Mouse (Mus musculus) Patski (cell line): ENCODE results near the gene Dnajc22. TPM values are rescaled to one million over a fixed set of nuclear protein-coding genes. Genes with fewer than 3 reads are reported as not detected.
A peak's percentile ranks its signal among the peaks of the same experiment; 100 is the strongest.

ENCODE experiments used
- ATAC-seq: fragments of 100-300 bp; one replicate; pipeline ENCODE4 v1.8.0; 2021
- CTCF ChIA-PET: fragments of 350-600 bp; sonication (Branson Sonifier 250); formaldehyde crosslinking; loops from one replicate; lab custom pipeline; 2022; ENCODE audit warnings: inconsistent platforms; lab: Charles Lee
- POLR2A ChIA-PET: fragments of 350-600 bp; sonication (Branson Sonifier 250); formaldehyde crosslinking; loops from one replicate; lab custom pipeline; 2022; ENCODE audit warnings: antibody characterized with exemption, inconsistent platforms; lab: Charles Lee
- DNase-seq: peaks from one replicate; pipeline ENCODE4 v3.0.0-alpha.2; 2011; ENCODE audit warnings: low read depth, low spot score
- H3K27me3 ChIP-seq: fragments of 371-371 bp; one replicate; pipeline ENCODE4 v1.5.1; 2021
- CTCF ChIP-seq: fragments of 100-300 bp; IDR thresholded peaks from one replicate; pipeline ENCODE4 v1.5.1; 2021
- in situ Hi-C: fragments of 300-500 bp; cut with MboI; formaldehyde crosslinking; loops from 3 replicates; pipeline ENCODE4 v1.11.1; 2018; ENCODE audit warnings: low pct_unique_long_range_greater_than_20kb, mixed read lengths
- polyA plus RNA-seq: library from polyadenylated mRNA; unstranded; gene quantifications from one replicate; pipeline ENCODE4 v1.2.3, GENCODE M21; 2021

Dnajc22 gene
- polyA plus RNA-seq, 1 experiment from 2014 or later = 1.9 TPM

- in situ Hi-C loops = no loop called here
Observed at GRCm38 (mm10) chr15:99127851-99128522, 35.0 kb downstream of the Dnajc22 start.

DNA sequence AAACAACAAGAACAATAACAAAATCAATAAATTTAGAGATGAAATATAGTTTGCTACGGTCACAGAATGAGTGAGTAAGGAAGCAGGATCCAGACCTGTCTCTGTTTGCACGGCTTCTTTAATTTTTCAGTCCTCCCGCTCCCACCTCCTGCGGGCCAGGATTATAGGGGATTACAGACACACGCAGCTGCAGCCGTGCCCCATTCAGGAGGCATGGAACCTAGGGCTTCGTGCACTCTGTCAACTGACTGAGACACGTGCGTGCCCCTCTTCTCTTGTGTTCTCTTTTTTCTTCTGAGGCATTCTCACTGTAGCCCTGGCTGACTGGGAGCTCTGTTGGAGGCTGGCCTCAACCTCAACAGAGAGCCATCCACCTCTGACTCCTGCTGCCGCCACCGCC is 36.5 kb downstream of the Dnajc22 start:
- no peak for DNase-seq
- no peak for ATAC-seq
- ChIA-PET POLR2A (no interaction called here), CTCF (no interaction called here)
- no peaks in the 10 kb centered on the region for H3K27me3 ChIP-seq
- in situ Hi-C loops = no loop called here
- no peak for TF ChIP-seq CTCF

More at GRCm38 (mm10) chr15:99127851-99128522, 35.0 kb downstream of the Dnajc22 start:
- DNase-seq (no peak), ATAC-seq (no peak)
- ChIA-PET POLR2A (interaction anchor here (0.6 kb wide), 1 partner anchor 96 kb away, joined by 4 read pairs; no protein-coding TSS in a partner anchor), CTCF (no interaction called here)
- no peaks in the 10 kb centered on the region for H3K27me3 ChIP-seq
- no peak for TF ChIP-seq CTCF

DNA sequence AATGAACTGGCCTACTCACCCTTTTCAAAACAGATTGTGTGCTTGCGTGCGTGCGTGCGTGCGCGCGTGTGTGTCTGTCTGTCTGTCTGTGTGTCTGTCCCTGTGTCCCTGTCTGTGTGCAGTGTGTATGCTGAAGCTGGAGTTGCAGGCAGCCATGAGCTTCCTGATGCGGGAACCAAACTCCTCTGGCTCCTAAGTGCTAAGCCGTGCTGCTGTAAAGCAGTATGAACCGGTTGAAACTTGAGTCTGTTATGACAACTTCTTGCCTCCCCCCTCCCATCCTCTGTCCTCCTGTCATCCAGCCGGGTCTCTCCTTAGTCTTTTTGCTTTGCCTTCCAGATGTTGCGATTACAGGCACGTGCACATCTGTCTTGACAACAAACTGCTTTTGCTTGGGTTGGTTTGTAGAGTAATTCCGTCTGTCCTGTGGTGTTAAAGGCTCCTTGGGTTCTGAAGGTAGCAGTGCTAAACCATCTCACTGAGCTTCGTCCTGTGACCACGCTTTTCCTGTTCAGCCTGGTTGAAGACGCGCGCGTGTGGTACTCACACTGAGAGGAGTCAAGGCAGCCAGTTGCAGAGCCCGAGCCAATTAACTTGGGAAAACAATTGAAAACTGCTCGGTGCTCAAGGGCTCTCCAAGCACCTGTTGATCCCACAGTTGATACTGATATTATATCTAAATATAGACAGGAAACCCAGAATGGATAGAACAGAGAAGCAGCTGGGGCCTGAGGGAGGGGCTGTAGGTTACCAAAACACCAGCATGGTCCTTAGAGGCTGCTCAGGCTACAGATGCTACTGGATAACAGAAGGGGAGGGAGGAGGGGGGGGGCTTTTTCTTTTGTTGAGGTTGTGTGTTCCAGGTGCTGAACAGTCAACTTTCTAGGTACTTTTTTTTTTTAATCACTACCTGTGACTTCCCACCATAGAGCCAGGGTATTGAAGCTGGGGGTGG is 37.3 kb downstream of the Dnajc22 start:
- no peak for ATAC-seq
- no peak for TF ChIP-seq CTCF
- no peaks in the 10 kb centered on the region for H3K27me3 ChIP-seq
- CTCF ChIA-PET = interaction anchor here (1.1 kb wide), 1 partner anchor 9 kb away, joined by 3 read pairs; no protein-coding TSS in a partner anchor
- no peak for DNase-seq
- POLR2A ChIA-PET = no interaction called here
- in situ Hi-C loops = no loop called here

GRCm38 (mm10) chr15:99138389-99138788 is 45.4 kb downstream of the Dnajc22 start:
- no peaks in the 10 kb centered on the region for H3K27me3 ChIP-seq
- no peak for TF ChIP-seq CTCF
- in situ Hi-C loops = no loop called here
- no peak for DNase-seq
- CTCF ChIA-PET = interaction anchor here (1.1 kb wide), 2 partner anchors 29 to 114 kb away, joined by 3 read pairs; no protein-coding TSS in a partner anchor
- POLR2A ChIA-PET = no interaction called here
- ATAC-seq = no peak

- in situ Hi-C loops = no loop called here
- ATAC-seq = no peak
- DNase-seq = no peak
- ChIA-PET POLR2A (no interaction called here), CTCF (interaction anchor here (0.9 to 1.4 kb wide), 4 partner anchors 9 to 52 kb away, joined by 3 to 5 read pairs (median 3); partner anchors contain the start of gene C1ql4)
- no peaks in the 10 kb centered on the region for H3K27me3 ChIP-seq
- TF ChIP-seq CTCF = peak; percentile 79
Observed at GRCm38 (mm10) chr15:99139669-99140068, 46.7 kb downstream of the Dnajc22 start.

DNA sequence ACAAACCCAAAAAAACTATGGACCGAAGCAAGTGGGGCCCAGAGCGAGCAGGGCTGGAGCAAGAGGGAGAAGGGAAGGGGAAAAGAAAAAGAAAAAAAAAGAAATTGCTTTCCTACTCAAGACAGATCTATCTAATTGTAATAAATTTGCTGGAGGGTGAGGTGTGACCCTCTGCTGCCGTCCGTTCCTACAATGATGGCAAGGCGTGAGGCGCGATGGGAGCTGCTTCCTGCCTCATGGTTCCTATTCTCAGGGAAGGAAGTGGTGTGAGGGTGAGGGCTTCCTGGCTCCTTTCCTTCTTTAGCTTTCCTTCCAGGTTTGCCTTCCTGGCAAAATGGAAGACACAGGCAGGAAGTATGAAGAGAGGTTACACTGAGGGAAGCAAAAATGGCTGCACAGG is 57.5 kb downstream of the Dnajc22 start:
- DNase-seq (no peak), ATAC-seq (no peak)
- ChIA-PET POLR2A (interaction anchor here (0.6 kb wide), 1 partner anchor 106 kb away, joined by 7 read pairs; no protein-coding TSS in a partner anchor), CTCF (no interaction called here)
- in situ Hi-C loops = no loop called here
- H3K27me3 ChIP-seq = no peaks in the 10 kb centered on the region
- TF ChIP-seq CTCF = no peak

DNA sequence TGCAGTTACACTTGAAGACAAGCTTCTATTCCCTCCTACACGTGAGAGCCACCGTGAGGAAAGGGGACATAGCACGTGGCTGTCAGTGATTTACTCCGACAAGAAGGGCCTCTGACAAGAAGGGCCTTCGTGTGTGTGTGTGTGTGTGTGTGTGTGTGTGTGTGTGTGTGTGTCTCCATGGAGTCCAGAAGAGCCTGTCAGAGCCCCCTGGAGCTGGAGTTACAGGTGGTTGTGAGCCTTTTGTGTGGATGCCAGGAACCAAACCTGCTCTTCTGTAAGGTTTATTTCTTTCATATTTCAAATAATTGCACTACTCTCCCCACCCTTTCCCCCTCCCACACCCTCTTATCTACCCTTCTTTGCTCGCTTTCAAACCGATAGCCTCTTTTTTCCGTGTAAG is 58.4 kb downstream of the Dnajc22 start:
- DNase-seq (no peak), ATAC-seq (no peak)
- CTCF ChIA-PET = no interaction called here
- POLR2A ChIA-PET = interaction anchor here (0.6 kb wide), 1 partner anchor 105 kb away, joined by 7 read pairs; no protein-coding TSS in a partner anchor
- in situ Hi-C loops = no loop called here
- TF ChIP-seq CTCF = no peak
- H3K27me3 ChIP-seq = no peaks in the 10 kb centered on the region

GRCm38 (mm10) chr15:99153466-99153865 is 60.5 kb downstream of the Dnajc22 start:
- in situ Hi-C loops = no loop called here
- ChIA-PET POLR2A (no interaction called here), CTCF (interaction anchor here (1.6 kb wide), 1 partner anchor 17 kb away, joined by 5 read pairs; no protein-coding TSS in a partner anchor)
- no peaks in the 10 kb centered on the region for H3K27me3 ChIP-seq
- no peak for TF ChIP-seq CTCF
- ATAC-seq (no peak), DNase-seq (no peak)

Other genes starting within 250 kb of the Dnajc22 start
- 29.6 TPM for gene Kmt2d, start 222.0 kb upstream of the Dnajc22 start, polyA plus RNA-seq
- gene Rhebl1, start 198.6 kb upstream of the Dnajc22 start, polyA plus RNA-seq = 17.0 TPM
- gene Dhh, start 194.6 kb upstream of the Dnajc22 start, polyA plus RNA-seq = not detected
- 26.9 TPM for gene Lmbr1l, start 174.9 kb upstream of the Dnajc22 start, polyA plus RNA-seq
- 921 TPM for gene Tuba1b, start 158.6 kb upstream of the Dnajc22 start, polyA plus RNA-seq
- not detected for gene Gm49450, start 139.6 kb upstream of the Dnajc22 start, polyA plus RNA-seq
- 414 TPM for gene Tuba1a, start 139.5 kb upstream of the Dnajc22 start, polyA plus RNA-seq
- gene Tuba1c, start 63.3 kb upstream of the Dnajc22 start, polyA plus RNA-seq = 210 TPM
- gene Prph, start 38.0 kb upstream of the Dnajc22 start, polyA plus RNA-seq = 0.76 TPM
- gene Troap, start 18.6 kb upstream of the Dnajc22 start, polyA plus RNA-seq = 23.7 TPM
- gene C1ql4, start 5.4 kb upstream of the Dnajc22 start, polyA plus RNA-seq = 0.24 TPM
- gene Spats2, start 32.7 kb downstream of the Dnajc22 start, polyA plus RNA-seq = 43.8 TPM
- 11.0 TPM for gene Kcnh3, start 131.7 kb downstream of the Dnajc22 start, polyA plus RNA-seq
- 69.7 TPM for gene Mcrs1, start 158.8 kb downstream of the Dnajc22 start, polyA plus RNA-seq
- gene Prpf40b, start 201.9 kb downstream of the Dnajc22 start, polyA plus RNA-seq = 101 TPM
- 0.67 TPM for gene Fam186b, start 202.7 kb downstream of the Dnajc22 start, polyA plus RNA-seq